Mouse (Mus musculus): Measurements from ENCODE around the gene Spata31d1a. TPM values are rescaled to one million over a fixed set of nuclear protein-coding genes. Genes with fewer than 3 reads are reported as not detected.
"Not testable (repeated sequence)": the region's sequence is repeated elsewhere in the genome, so short reads cannot be mapped to it uniquely, and the experiment has no call there.

Gene Spata31d1a
- not detected for polyA plus RNA-seq (2017; shearing (Covaris generic))

DNA sequence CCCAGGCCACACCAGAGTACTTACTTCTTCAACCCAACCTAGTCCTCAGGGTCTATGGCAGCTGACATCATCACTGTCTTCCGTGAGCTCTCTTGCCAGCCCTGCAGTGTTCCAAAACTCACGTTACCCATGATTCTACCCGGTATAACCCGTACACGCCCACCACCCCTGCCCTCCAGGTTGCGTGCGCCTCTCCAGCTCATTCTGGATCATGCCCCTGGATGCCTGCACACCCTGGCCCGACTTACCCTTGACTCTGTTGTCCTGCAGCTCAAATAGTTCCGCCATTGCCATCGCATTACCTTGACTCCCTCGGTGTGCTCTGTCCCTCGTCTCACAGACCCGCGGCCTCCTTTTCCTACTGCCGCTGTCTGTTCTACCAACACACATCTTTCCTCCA is at the start of gene Spata31d1a:
Gene Spata31d1a, minus strand, starts transcription at position 101 of the 400 bp plus-strand sequence.
- ATAC-seq: no peak

DNA sequence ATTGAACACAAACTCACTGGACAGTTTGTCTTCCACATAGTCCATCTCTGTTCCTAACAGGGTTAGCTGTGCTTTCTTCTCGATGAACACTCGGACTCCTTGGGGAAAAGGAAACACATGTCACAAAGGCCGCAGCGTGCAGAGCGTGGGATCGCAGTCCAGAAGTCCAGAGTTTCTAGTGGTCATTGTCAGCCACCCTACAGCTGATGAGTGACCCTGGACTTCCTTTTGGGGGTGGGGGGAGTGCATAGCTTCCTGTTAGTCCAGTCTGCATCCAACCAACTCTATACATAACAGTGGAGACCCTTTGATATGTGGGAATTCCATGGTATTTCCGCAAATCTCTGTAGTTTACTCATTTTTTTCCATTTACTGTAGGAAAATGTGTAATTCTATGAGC is 46.8 kb upstream of the Spata31d1a start:
- no peak for ATAC-seq

DNA sequence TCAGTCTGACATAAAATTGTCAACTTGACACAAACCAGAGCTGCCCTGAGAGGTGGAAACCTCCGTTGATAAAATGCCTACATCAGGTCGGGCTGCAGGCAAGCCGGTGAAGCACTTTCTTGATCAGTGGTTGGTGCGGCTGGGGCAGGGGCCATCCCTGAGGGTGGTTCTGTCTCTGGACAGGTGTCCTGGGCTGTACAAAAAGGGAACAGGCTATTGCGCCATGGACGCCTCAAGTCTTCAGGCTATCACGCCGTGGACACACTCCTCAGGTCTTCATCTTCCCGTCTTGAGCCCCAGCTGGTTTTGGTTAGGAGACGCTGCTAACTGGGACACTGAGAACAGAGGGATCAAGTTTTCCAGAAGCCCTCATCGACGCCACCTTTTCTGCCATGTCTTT is 40.2 kb upstream of the Spata31d1a start:
- ATAC-seq: no peak

DNA sequence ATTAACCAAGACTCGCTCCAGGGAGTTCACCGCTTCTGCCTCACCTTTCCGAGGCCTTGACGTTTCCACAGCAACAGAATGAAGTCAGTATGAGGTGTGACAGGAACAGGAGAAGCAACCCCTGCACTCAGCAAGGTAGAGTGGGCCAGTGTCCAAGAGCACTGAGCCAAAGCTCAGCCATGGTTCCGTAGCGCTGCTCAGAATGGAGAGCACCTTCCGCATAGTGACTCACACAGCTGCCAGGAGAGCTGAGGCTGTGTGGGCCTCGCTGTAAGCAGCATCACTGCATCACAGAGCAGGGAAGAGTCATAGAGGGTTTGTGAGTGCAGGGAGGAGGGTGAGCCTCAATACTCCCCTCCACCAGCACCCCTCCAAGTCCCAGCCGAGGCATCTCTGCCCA is 36.6 kb upstream of the Spata31d1a start, which contains the start of gene 1700014D04Rik:
Gene 1700014D04Rik, minus strand, starts transcription at position 42 of the 400 bp plus-strand sequence.
- ATAC-seq: no peak

DNA sequence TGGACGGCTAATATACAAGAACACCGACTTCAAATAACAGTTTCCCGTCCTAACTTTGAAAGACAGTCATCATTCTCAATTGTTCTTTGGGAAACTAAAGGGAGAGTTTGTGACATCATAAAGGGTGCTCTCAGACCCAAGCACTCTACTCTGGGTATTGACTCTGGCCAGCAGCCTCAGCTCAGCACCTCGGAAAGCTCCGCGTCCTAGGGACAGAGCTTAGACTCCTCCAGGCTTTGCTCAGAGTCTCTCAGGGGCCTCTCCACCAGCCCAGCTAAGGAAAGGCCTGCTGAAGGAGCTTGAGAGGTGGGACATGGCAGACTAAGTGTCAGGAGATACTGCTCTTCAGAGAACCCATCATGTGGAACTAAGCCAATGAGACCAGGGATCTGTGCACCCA is 36.0 kb upstream of the Spata31d1a start:
- ATAC-seq: no peak

DNA sequence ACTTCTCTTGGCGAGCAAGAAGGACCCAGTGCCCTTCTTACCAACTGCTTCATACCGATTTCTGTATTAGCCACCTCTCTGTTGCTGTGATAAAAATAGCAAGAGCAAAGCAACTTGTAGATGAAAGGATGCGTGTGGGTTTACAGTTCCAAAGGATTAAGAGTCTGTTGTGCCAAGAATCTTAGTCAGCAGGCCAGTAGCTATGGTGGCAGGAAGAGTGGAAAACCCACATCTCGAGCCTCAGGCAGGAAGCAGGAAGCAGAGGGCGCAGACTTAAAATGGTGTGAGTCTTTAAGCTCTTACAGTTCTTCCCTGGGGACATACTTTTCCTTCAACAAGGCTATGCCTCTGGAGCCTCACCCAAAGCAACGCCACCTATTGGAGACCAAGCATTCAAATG is 35.3 kb upstream of the Spata31d1a start:
- no peak for ATAC-seq

DNA sequence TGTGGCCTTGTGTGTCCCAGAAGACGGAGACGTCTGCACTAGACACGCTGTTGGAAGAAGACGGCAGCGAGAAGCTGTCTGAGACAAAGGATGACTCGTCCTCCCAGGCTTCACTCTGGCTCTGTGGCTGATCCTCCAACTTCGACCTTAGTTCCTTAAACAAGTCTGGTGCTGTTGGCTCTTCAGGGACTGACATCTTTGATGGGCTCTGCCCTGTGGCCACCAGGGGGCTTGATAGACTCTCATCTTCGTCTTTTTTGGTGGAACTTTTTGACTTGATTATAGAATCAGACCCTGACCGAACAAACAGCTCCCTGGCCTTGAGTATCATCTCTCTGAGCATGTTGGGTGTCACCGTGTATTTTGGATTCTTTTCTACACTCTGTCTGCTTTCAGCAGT is 31.6 kb upstream of the Spata31d1a start:
- ATAC-seq: no peak

DNA sequence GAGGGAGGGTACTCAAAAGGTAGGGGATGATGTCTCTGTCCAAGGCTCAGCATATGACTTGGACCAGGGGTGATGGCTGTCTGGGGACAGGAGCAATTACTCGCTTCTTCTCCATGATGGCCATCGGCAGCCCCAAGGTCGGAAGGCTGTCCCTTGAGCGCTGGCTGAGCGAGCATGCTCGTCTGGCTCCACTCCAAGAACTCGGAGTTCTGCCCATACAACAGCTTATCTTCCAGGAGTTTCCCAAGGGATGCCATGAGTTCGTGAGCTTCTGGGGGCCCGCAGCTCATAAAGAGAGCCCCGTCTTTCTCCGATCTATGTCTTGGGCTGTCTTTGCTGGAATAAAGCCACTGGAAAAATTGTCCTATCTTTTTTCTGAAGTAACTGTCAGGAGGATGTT is 31.0 kb upstream of the Spata31d1a start:
- ATAC-seq: no peak

DNA sequence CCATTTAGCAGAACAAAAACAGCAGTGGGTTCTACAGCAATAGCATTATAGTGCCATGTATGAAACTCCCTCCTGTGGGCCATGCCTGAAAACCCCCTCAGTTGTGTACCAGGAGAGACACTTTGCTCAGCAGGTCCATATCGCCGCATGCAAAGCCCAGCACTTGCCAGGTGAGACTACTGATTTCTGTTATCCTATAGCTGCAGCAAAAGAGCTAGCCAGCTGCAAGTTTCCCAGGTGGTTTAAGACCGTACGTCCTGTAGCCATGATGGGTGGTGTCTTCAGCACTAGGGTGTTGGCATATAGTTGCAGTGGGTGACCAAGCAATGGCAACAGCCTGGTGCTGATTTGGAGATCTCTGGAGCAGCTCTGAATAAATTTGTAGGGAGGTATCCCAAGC is 29.3 kb upstream of the Spata31d1a start:
- no peak for ATAC-seq

DNA sequence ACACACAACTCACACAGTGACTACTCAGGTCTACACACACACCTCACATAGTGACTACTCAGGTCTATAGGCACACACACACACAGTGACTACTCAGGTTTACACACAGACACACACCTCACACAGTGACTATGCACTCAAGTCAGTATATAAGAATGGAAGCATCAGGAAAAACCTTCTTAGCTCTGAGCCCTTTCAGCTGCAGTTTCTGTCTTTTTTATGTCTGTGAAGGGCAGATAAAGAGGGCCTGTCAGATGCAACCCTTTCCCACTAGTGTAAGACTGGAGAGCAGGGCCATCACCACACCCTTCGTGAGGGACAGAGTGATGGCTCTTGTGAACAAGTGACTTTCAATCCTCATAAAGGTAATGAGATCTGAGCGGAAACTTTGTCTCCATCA is 28.3 kb upstream of the Spata31d1a start:
- ATAC-seq: no peak

DNA sequence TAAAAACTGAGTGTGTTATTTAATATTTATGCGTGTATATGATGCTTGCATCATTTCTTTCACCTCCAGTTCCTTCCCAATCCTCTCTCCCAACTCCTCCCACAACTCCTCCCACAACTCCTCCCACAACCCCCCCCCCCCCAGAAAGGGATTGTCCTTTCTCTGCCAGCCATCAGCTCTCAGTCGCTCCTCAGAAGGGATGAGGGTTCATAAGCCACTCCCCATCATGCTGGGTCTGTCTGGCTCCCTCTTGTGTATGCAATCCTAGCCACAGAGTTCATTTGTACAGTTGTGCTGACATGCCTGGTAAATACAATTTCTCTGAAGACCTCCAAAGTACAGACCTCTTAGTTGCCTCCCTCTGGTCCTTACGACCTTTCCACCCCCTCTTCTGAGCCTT is 25.1 kb upstream of the Spata31d1a start:
- ATAC-seq: no peak

DNA sequence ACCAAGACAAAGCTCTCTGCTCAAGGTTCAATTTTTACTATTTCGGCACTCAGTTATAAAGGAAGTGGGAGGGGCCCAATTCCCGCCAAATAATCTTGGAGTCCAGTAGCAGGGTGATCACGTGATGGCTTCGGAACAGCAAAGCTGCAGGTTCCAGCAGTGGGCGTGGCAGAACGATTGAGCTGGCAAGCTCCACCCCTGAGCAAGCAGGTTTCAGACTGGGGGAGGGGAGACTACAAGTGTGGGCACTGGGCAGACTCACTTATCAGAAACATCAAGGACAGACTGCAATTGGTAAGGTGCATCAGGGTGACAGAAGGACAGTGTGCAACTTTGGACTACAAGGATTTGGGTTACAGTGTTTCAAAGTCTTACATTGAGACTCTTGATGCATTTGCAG is 24.2 kb upstream of the Spata31d1a start:
- not testable (repeated sequence) for ATAC-seq

DNA sequence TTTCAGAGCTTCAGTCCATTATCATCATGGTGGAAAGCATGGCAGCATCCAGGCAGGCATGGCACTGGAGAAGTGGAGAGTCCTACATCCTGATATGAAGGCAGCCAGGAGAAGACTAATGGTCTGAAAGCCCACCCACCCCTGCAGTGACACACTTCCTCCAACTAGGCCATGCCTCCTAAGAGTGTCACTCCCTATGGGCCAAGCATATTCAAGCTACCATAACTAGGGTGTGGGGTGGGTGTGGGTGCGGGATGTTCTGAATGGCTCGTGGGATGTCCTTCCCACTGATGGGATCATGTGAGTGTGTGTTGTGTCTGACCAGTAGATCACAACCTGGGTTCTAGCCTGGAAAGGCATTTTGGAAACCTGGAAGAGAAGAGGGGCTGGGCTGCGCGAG is 23.8 kb upstream of the Spata31d1a start:
- no peak for ATAC-seq

DNA sequence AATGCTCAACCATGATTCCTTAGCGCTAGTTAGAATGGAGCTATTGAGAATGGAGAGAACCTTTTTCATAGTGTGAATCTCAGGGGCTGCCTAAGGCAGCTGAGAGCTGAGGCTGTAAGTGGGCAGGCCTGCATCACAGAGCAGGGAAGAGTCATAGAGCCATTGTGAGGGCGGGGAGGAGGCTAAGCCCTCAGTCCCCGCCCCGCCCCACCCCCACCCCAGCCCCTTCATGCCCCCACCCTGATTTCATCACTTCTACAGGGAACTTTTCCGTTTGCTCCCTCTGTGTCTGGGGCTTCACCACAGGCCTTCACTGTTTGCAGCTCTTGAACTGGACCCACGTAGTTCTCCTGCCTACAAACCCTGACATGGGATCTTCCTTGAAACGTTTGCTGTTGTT is 21.5 kb upstream of the Spata31d1a start, which contains the start of gene Spata31d1d:
Gene Spata31d1d, minus strand, starts transcription at position 101 of the 400 bp plus-strand sequence.
- ATAC-seq: no peak

DNA sequence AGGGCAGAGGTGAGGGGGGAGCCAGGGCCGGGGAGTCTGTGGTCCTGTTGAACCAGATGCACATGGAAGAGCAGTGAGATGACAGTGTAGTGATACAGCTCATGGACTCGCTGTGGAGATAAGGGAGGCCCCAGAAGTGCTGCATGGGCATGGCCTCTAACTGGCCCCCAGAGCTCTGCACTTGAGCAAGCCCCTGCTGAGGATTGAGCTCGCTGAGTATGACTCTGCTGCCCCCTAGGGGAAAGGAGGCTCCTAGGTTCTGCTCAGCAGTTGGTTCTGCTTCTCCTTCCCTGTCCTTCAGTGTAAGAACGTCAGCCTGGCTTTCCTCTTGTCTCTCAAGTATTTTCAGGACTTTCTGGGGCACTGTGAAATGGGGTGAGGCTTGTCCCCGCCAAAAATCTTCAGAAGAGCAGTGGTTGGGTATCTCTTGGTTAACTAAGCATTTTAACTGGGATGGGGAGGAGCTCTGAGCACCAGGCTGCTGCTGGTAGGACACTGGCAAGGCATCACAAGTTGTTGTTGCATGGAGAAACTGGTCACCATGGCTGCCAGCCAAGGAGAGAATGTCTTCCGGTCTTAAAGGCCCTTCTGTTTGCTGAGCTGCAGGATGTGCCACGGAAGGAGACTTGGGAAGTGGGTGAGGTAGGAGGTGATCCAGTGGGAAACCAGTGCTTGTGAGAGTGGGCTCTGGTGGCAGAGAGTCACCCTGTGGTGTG is 18.4 kb upstream of the Spata31d1a start:
- ATAC-seq: peak; percentile 88

DNA sequence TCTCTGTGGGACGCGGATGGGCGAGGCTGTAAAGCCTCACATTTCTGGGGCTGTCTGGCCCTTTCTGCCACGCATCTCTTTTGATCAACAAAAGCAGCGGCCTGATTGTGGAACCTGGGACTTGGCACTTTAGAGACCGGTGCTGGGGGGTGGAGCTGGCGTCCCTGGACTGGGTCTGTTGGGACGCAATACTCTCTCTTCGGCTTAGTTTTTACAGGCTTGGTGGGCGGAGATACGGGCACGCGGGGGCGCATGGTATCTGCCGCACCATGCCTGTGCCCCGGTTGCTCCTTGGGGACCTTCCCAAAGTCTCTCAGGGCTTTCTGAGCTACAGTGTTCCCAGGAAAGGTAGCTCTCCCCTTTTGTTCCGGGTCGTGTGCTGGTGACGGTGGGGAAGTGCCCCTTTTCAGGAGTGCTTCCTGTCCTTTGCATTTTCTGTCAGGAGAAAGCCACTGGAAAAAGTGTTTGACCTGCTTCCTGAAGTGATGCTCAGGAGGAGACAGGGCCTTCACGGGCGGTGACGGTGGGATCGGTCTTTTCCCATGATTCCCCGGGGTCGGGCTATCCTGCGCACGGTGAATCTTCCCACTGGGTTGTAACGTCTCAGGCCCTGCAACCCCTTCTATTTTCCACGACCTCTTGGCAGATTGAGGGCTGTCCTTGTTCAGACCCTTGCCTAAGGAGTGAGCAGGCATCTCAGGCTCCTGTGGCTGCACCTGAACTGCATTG is 16.2 kb upstream of the Spata31d1a start:
- no peak for ATAC-seq

DNA sequence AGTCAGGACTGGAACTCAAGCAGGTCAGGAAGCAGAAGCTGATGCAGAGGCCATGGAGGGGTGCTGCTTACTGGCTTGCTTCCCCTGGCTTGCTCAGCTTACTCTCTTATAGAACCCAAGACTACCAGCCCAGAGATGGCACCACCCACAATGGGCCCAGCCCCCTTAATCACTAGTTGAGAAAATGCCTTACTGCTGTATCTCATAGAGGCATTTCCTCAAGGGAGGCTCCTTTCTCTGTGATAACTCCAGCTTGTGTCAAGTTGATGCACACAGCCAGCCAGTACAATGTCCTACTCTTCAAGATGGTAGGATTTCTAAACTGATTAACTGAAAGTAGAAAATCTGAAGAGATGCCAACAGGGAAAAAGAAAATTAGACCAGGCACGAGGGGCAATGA is 12.0 kb upstream of the Spata31d1a start:
- ATAC-seq: not testable (repeated sequence)

DNA sequence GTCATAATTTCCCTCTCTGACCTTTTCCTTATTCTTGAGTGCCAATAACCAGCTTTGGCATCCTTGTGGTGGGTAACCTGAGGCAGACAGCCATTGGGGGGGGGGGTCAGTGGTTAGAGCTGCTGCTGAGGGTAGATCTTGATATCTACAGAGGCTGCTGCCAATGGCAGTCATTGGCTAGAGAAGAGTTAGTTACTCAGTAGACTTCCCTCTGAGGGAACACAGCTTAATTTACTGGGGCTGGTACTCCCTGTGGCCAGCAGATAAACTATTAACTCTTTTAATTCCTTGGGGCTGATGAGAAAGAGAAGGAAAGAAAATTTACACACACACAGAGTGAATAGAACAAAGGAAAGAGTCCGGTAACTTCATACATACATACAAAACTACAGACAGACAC is 9.3 kb upstream of the Spata31d1a start:
- no peak for ATAC-seq

DNA sequence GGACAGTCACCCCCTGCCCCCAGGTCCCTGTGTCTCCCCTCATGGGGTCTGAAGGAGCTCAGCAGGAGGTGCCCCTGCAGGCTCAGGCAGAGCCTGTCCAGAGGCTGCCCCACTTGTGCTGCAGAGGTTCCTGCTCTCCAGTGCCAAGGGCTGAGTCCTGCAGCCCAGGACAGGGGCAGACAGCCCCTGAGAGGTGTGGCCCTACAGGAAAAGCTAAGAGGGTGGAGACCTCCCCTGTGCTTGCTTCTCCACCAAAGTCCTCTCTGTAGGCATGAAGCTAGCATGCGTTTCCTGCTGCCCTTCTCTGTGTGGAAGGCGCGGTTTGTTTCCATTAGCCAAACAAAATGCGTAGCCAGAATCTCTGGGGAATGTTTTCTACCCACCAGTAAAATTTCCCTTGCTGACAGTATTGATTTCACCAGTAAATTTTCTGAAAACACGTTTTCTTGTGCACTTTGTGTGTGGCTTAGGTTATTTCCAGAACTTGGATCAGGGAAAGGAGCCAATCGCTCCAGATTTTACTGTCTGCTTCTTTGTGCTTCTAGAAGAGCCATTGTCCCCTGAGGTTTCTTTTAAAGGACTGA is 8.8 kb upstream of the Spata31d1a start:
- ATAC-seq: peak; percentile 41

DNA sequence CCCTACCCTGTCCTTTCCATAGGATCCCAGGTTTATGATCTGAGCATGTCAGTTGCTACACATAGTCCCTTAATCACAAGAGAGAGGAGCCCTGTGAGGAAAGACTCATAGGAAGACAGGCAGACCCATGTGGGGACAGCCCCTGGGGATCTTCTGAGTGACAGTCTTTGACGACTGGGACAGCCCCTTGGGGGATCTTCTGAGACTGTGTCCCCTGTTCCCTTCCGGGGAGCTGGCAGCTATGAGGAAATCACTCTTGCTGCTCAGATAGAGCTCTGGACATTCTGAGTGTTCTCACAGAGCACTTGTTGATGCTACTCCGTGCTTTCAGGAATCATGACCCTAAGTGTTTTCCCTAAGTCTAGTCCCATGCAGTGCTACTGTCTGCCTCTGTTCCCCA is 3.6 kb upstream of the Spata31d1a start:
- peak; percentile 100 for ATAC-seq

DNA sequence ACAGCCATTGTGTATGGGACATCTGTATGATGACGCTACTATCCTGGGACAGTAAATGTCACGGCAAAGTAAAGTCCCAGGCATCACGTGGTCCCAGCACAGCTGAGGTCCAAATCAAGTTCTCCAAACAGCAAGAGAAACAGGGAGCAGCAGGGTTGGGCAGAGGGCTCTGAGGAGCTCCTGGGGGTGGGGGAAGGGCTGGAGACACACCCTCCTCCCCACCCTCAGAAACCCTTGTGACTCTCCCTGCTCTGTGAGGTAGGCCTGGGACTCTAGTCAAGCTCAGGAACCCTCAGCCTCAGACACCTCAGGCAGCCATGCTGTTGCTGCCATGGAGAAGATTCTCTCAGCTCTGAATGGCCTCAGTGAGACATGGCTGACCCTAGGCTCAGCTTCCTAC is 1.9 kb upstream of the Spata31d1a start, which contains the start of gene Spata31d1b:
Gene Spata31d1b, plus strand, starts transcription at position 301 of the 400 bp plus-strand sequence.
- not testable (repeated sequence) for ATAC-seq

DNA sequence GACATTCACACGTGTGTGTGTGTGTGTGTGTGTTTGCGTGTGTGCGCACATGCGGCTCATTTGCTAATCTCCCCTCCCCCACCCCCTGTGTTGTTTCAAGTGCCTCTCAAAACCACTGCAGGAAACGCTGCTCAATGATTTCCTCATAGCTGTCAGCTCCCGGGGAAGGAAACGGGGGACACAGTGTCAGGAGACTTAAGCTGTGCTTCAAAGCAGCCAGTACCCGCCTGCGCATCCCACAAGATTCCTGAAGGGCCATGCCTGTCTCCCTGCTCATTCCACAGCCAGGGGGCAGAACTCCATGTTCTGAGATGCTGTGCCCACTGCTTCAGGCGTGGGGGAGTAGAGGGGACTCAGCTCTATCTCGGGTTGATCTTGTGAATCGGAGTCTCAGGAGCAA is 5.6 kb downstream of the Spata31d1a start:
- peak; percentile 89 for ATAC-seq

DNA sequence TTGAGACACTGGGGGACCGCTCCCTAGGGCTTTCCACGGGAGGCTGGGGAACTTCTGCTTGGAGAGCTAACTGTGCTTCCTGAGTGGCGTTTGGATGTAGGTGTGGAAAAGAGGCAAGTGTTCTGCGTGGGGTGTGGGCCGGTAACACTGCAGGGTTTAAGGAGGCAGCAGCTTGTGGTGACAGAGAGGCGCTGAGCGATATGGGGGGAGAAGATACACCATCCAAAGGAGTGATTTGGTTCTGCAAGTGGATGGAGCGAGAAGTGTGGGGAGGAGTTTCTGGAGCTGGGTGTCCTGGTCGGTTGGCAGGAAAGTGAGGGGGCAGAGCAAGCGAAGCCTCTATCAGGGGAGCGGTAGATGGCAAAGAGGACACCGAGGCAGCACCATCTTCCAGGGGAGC is 6.6 kb downstream of the Spata31d1a start:
- ATAC-seq: no peak

DNA sequence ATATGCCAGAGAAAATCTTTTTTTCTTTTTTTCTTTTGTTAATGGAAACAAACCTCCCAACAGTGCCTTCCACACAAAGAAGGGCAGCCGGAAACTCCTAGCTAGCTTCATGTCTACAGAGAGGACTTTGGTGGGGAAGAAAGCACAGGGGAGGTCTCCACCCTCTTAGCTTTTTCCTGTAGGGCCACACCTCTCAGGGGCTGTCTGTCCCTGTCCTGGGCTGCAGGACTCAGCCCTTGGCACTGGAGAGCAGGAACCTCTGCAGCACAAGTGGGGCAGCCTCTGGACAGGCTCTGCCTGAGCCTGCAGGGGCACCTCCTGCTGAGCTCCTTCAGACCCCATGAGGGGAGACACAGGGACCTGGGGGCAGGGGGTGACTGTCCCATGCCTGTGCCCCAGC is 10.0 kb downstream of the Spata31d1a start:
- ATAC-seq: not testable (repeated sequence)

Data from inflammation-experienced regulatory T-cells, adult 6 months (primary cell).